Comparison of ENCODE assay signal across 8 mouse cellular contexts in genomic region chr17:47505566-47505965, GRCm38 (mm10). TPM values are rescaled to one million over a fixed set of nuclear protein-coding genes. Genes with fewer than 3 reads are reported as not detected.
DNase-seq lines count a peak whose midpoint lies in the region; ATAC-seq and TF ChIP-seq lines count a peak whose summit lies in the region.

No protein-coding gene starts in this region.

- peaks cover 26% of the 10 kb centered on the region for H3K4me1 ChIP-seq in kidney, embryonic 14.5 days (ENCODE audit: control insufficient read depth, insufficient read depth, low read length)
- peaks cover 47% of the 10 kb centered on the region for H3K4me1 ChIP-seq in bone marrow macrophage, adult 2 months (ENCODE audit: control insufficient read depth, insufficient read depth, low read length)
- H3K4me1 ChIP-seq in hindbrain, embryonic 14.5 days (replicated peaks; ENCODE audit: control insufficient read depth, insufficient read depth, low read length): peaks cover 15% of the 10 kb centered on the region
- H3K4me1 ChIP-seq in midbrain, embryonic 15.5 days: peaks cover 23% of the 10 kb centered on the region

- ATAC-seq in kidney, embryonic 14.5 days (ENCODE audit: low FRiP score, low TSS enrichment): no peak
- no peak for ATAC-seq in hindbrain, embryonic 14.5 days (ENCODE audit: low FRiP score)
- no peak for ATAC-seq in midbrain, embryonic 15.5 days (replicated peaks)
- ATAC-seq in frontal cortex, adult (ENCODE audit: low TSS enrichment): no peak

- peak overlapping the region; percentile 74 for H3K4me2 ChIP-seq in kidney, embryonic 14.5 days (replicated peaks; ENCODE audit: low read depth, low read length)
- H3K4me2 ChIP-seq in hindbrain, embryonic 14.5 days (replicated peaks): peak overlapping the region; percentile 49
- peak overlapping the region; percentile 53; the same call in 1 of the 2 replicates for H3K4me2 ChIP-seq in midbrain, embryonic 15.5 days

- H3K9ac ChIP-seq in kidney, embryonic 14.5 days (ENCODE audit: low read depth, low read length): peak overlapping the region; percentile 63; the same call in 1 of the 2 replicates
- H3K9ac ChIP-seq in hindbrain, embryonic 14.5 days: peak overlapping the region; percentile 32; the same call in 1 of the 2 replicates
- H3K9ac ChIP-seq in midbrain, embryonic 15.5 days: no peak overlapping the region

- 0 out of 2 replicates have a peak overlapping the region, but pooled peaks have one; percentile 5 for H3K27ac ChIP-seq in kidney, embryonic 14.5 days (ENCODE audit: low read depth, low read length)
- H3K27ac ChIP-seq in bone marrow macrophage, adult 2 months (ENCODE audit: insufficient read depth, low read depth, low read length): no peak overlapping the region
- H3K27ac ChIP-seq in hindbrain, embryonic 14.5 days: no peak overlapping the region
- no peak overlapping the region for H3K27ac ChIP-seq in midbrain, embryonic 15.5 days

- H3K27me3 ChIP-seq in kidney, embryonic 14.5 days (ENCODE audit: control insufficient read depth, insufficient read depth, low read length): no peaks in the 10 kb centered on the region
- H3K27me3 ChIP-seq in hindbrain, embryonic 14.5 days (ENCODE audit: control insufficient read depth, insufficient read depth, low read length): no peaks in the 10 kb centered on the region
- no peaks in the 10 kb centered on the region for H3K27me3 ChIP-seq in midbrain, embryonic 15.5 days (replicated peaks)

- WGBS in kidney, embryonic 14.5 days: 59% methylated on average over 2 of the region's 2 CpGs
- WGBS in hindbrain, embryonic 14.5 days: 55% methylated on average over 2 of the region's 2 CpGs
- WGBS in midbrain, embryonic 15.5 days: 66% methylated on average over 2 of the region's 2 CpGs

- peak overlapping the region; percentile 40; the same call in 1 of the 2 replicates for H3K4me3 ChIP-seq in kidney, embryonic 14.5 days (ENCODE audit: low read length)
- H3K4me3 ChIP-seq in bone marrow macrophage, adult 2 months (ENCODE audit: insufficient read depth, low read length): peak overlapping the region; percentile 55
- 0 out of 2 replicates have a peak overlapping the region, but pooled peaks have one; percentile 25 for H3K4me3 ChIP-seq in hindbrain, embryonic 14.5 days (replicated peaks; ENCODE audit: low read length)
- H3K4me3 ChIP-seq in midbrain, embryonic 15.5 days: no peak overlapping the region

- no peak for TF ChIP-seq CTCF in bone marrow macrophage, adult 2 months (IDR thresholded peaks at IDR 0.05; ENCODE audit: low read depth, low read length)

- DNase-seq in kidney, postnatal 14 days: no peak
- DNase-seq in hindbrain, embryonic 14.5 days (ENCODE audit: low spot score): no peak
- no peak for DNase-seq in retina, postnatal 1 day
- no peak for DNase-seq in right cerebral cortex, postnatal 4 days

- H3K9me3 ChIP-seq in kidney, embryonic 14.5 days (ENCODE audit: control insufficient read depth, low read length): no peaks in the 10 kb centered on the region
- no peaks in the 10 kb centered on the region for H3K9me3 ChIP-seq in hindbrain, embryonic 14.5 days (ENCODE audit: control insufficient read depth, low read length)
- H3K9me3 ChIP-seq in midbrain, embryonic 15.5 days: no peaks in the 10 kb centered on the region

- no peak for TF ChIP-seq POLR2A in bone marrow macrophage, adult 2 months (IDR thresholded peaks at IDR 0.05; ENCODE audit: borderline replicate concordance, low read depth, low read length)

- H3K36me3 ChIP-seq in kidney, embryonic 14.5 days (ENCODE audit: control insufficient read depth, insufficient read depth, low read length): no peaks in the 10 kb centered on the region
- peaks cover 5% of the 10 kb centered on the region; the same call in 1 of the 2 replicates for H3K36me3 ChIP-seq in hindbrain, embryonic 14.5 days (replicated peaks; ENCODE audit: control insufficient read depth, insufficient read depth)
- H3K36me3 ChIP-seq in midbrain, embryonic 15.5 days (replicated peaks): no peaks in the 10 kb centered on the region

RNA-seq across cellular contexts. Expression of gene Ccnd3, which starts 0.7 kb away (rescaled TPM):
- 257 and 276 TPM in 2 replicates for polyA plus RNA-seq in kidney, embryonic 14.5 days (2014; fragmentation: Nextera tagmentation; extraction: Ambion mirVana)
- polyA plus RNA-seq in bone marrow macrophage, adult 2 months (2012; ENCODE audit: insufficient read depth, insufficient read length, missing spikeins): 89.1 and 95.0 TPM in 2 replicates
- polyA plus RNA-seq in hindbrain, embryonic 14.5 days (2014; fragmentation: Nextera tagmentation; extraction: Ambion mirVana): 78.9 and 80.3 TPM in 2 replicates
- polyA plus RNA-seq in midbrain, embryonic 15.5 days (2015; fragmentation: Nextera tagmentation; extraction: Ambion mirVana): 74.0 and 87.8 TPM in 2 replicates

RNA-seq across cellular contexts. Expression of gene Taf8, which starts 3.5 kb away (rescaled TPM):
- polyA plus RNA-seq in kidney, embryonic 14.5 days (2014; fragmentation: Nextera tagmentation; extraction: Ambion mirVana): 24.9 and 28.9 TPM in 2 replicates
- polyA plus RNA-seq in bone marrow macrophage, adult 2 months (2012; ENCODE audit: insufficient read depth, insufficient read length, missing spikeins): 23.7 and 30.1 TPM in 2 replicates
- 16.4 and 16.9 TPM in 2 replicates for polyA plus RNA-seq in hindbrain, embryonic 14.5 days (2014; fragmentation: Nextera tagmentation; extraction: Ambion mirVana)
- polyA plus RNA-seq in midbrain, embryonic 15.5 days (2015; fragmentation: Nextera tagmentation; extraction: Ambion mirVana): 22.0 and 22.4 TPM in 2 replicates
